Mouse (Mus musculus): Measurements from ENCODE around the gene Nmbr. TPM values are rescaled to one million over a fixed set of nuclear protein-coding genes. Genes with fewer than 3 reads are reported as not detected.

The Nmbr gene
- total and polyA plus RNA-seq, 2 experiments from 2014 or later, result 3.9 to 6.9 TPM

- ATAC-seq, result no peak
- WGBS, result 16% methylated on average over 8 of the region's 8 CpGs
- H3K36me3 ChIP-seq (ENCODE audit: insufficient read depth), result no peaks in the 10 kb centered on the region
- H3K27ac ChIP-seq (ENCODE audit: low read depth, low read length), result no peak overlapping the region
- no peak for TF ChIP-seq CTCF (IDR thresholded peaks at IDR 0.05; ENCODE audit: low read depth)
- H3K27me3 ChIP-seq (ENCODE audit: insufficient read depth, low read length), result no peaks in the 10 kb centered on the region
- H3K4me1 ChIP-seq (ENCODE audit: insufficient read depth), result peaks cover 6% of the 10 kb centered on the region; the same call in 1 of the 2 replicates
- H3K4me2 ChIP-seq (ENCODE audit: low read depth), result peak overlapping the region; percentile 73
- DNase-seq, result peak; percentile 2
- no peaks in the 10 kb centered on the region for H3K9me3 ChIP-seq (ENCODE audit: low read length)
- H3K4me3 ChIP-seq (ENCODE audit: low read depth, low read length), result peak overlapping the region; percentile 43
- peak overlapping the region; percentile 10; the same call in 1 of the 2 replicates for H3K9ac ChIP-seq
These were observed 55.2 kb downstream of the Nmbr start for GRCm38 (mm10) chr10:14760618-14761017.

- ATAC-seq, result no peak
- Histone ChIP-seq H3K27me3 (ENCODE audit: insufficient read depth, low read length) (no peaks in the 10 kb centered on the region), H3K9me3 (ENCODE audit: low read length) (no peaks in the 10 kb centered on the region), H3K4me1 (ENCODE audit: insufficient read depth) (no peaks in the 10 kb centered on the region), H3K27ac (ENCODE audit: low read depth, low read length) (no peak overlapping the region), H3K4me2 (ENCODE audit: low read depth) (no peak overlapping the region), H3K36me3 (ENCODE audit: insufficient read depth) (no peaks in the 10 kb centered on the region), H3K4me3 (ENCODE audit: low read depth, low read length) (no peak overlapping the region), H3K9ac (no peak overlapping the region)
- TF ChIP-seq CTCF (IDR thresholded peaks at IDR 0.05; ENCODE audit: low read depth), result no peak
- WGBS, result 80% methylated on average over 10 of the region's 10 CpGs
- no peak for DNase-seq
These were observed 65.0 kb downstream of the Nmbr start for GRCm38 (mm10) chr10:14770227-14770910.

- Histone ChIP-seq H3K36me3 (ENCODE audit: insufficient read depth) (no peaks in the 10 kb centered on the region), H3K4me2 (ENCODE audit: low read depth) (no peak overlapping the region), H3K9me3 (ENCODE audit: low read length) (no peaks in the 10 kb centered on the region), H3K4me3 (ENCODE audit: low read depth, low read length) (no peak overlapping the region), H3K27ac (ENCODE audit: low read depth, low read length) (no peak overlapping the region), H3K4me1 (ENCODE audit: insufficient read depth) (no peaks in the 10 kb centered on the region), H3K27me3 (ENCODE audit: insufficient read depth, low read length) (no peaks in the 10 kb centered on the region), H3K9ac (no peak overlapping the region)
- DNase-seq, result peak; percentile 20
- no peak for ATAC-seq
- WGBS, result 22% methylated on average over 2 of the region's 2 CpGs
- no peak for TF ChIP-seq CTCF (IDR thresholded peaks at IDR 0.05; ENCODE audit: low read depth)
These were observed 69.1 kb downstream of the Nmbr start for GRCm38 (mm10) chr10:14774499-14774898.

GRCm38 (mm10) chr10:14789969-14790368 lies 84.6 kb downstream of the Nmbr start:
- Histone ChIP-seq H3K9me3 (ENCODE audit: low read length) (no peaks in the 10 kb centered on the region), H3K27ac (ENCODE audit: low read depth, low read length) (no peak overlapping the region), H3K4me3 (ENCODE audit: low read depth, low read length) (no peak overlapping the region), H3K36me3 (ENCODE audit: insufficient read depth) (no peaks in the 10 kb centered on the region), H3K4me2 (ENCODE audit: low read depth) (no peak overlapping the region), H3K4me1 (ENCODE audit: insufficient read depth) (no peaks in the 10 kb centered on the region), H3K9ac (no peak overlapping the region), H3K27me3 (ENCODE audit: insufficient read depth, low read length) (no peaks in the 10 kb centered on the region)
- ATAC-seq (no peak), DNase-seq (no peak)
- WGBS, result 54% methylated on average over 2 of the region's 2 CpGs
- no peak for TF ChIP-seq CTCF (IDR thresholded peaks at IDR 0.05; ENCODE audit: low read depth)

GRCm38 (mm10) chr10:14816970-14817369 lies 111.6 kb downstream of the Nmbr start:
- no peaks in the 10 kb centered on the region for H3K36me3 ChIP-seq (ENCODE audit: insufficient read depth)
- H3K9me3 ChIP-seq (ENCODE audit: low read length), result no peaks in the 10 kb centered on the region
- DNase-seq (no peak), ATAC-seq (no peak)
- WGBS, result 74% methylated on average over 4 of the region's 4 CpGs
- no peak overlapping the region for H3K27ac ChIP-seq (ENCODE audit: low read depth, low read length)
- H3K4me1 ChIP-seq (ENCODE audit: insufficient read depth), result no peaks in the 10 kb centered on the region
- H3K9ac ChIP-seq, result no peak overlapping the region
- no peaks in the 10 kb centered on the region for H3K27me3 ChIP-seq (ENCODE audit: insufficient read depth, low read length)
- no peak overlapping the region for H3K4me2 ChIP-seq (ENCODE audit: low read depth)
- no peak overlapping the region for H3K4me3 ChIP-seq (ENCODE audit: low read depth, low read length)
- no peak for TF ChIP-seq CTCF (IDR thresholded peaks at IDR 0.05; ENCODE audit: low read depth)

Other genes with a start within 250 kb of the Nmbr start
- 1.6 and 1.8 TPM in 2 replicates for gene Adgrg6, start 159.9 kb upstream of the Nmbr start, total RNA-seq (2014; rRNA removed)
- 0.44 and 0.59 TPM in 2 replicates for gene Adgrg6, start 159.9 kb upstream of the Nmbr start, polyA plus RNA-seq (2015; fragmentation: Nextera tagmentation; extraction: Ambion mirVana)
- gene Vta1, start within 50 bp of the Nmbr start, total RNA-seq (2014; rRNA removed), result 110 and 128 TPM in 2 replicates
- gene Vta1, start within 50 bp of the Nmbr start, polyA plus RNA-seq (2015; fragmentation: Nextera tagmentation; extraction: Ambion mirVana), result 187 and 197 TPM in 2 replicates
- not detected in 2 replicates for gene Gje1, start 12.6 kb downstream of the Nmbr start, total RNA-seq (2014; rRNA removed)
- gene Gje1, start 12.6 kb downstream of the Nmbr start, polyA plus RNA-seq (2015; fragmentation: Nextera tagmentation; extraction: Ambion mirVana), result not detected in 2 replicates